Mouse (Mus musculus): ENCODE measurements around the gene Adcy4. TPM values are rescaled to one million over a fixed set of nuclear protein-coding genes. Genes with fewer than 3 reads are reported as not detected.

Adcy4 gene
- 8.0 and 9.3 TPM in 2 replicates for polyA plus RNA-seq (2012; rRNA removed)

DNA sequence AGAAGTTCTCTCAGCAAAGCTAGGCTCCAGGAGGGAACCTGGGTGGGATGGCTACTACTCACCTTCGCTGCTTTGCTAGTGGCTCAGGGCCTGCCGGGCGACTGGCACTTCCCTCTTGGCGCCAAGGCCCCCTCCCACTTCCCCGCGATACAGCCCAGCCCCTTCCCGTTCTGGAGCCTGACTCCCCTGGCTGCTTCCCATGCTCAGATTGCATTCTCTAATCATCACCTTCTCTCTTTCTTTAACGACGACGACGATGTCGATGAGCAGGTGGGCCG is at the start of gene Adcy4:
Gene Adcy4, minus strand, starts transcription at position 138 of the 278 bp plus-strand sequence.

DNA sequence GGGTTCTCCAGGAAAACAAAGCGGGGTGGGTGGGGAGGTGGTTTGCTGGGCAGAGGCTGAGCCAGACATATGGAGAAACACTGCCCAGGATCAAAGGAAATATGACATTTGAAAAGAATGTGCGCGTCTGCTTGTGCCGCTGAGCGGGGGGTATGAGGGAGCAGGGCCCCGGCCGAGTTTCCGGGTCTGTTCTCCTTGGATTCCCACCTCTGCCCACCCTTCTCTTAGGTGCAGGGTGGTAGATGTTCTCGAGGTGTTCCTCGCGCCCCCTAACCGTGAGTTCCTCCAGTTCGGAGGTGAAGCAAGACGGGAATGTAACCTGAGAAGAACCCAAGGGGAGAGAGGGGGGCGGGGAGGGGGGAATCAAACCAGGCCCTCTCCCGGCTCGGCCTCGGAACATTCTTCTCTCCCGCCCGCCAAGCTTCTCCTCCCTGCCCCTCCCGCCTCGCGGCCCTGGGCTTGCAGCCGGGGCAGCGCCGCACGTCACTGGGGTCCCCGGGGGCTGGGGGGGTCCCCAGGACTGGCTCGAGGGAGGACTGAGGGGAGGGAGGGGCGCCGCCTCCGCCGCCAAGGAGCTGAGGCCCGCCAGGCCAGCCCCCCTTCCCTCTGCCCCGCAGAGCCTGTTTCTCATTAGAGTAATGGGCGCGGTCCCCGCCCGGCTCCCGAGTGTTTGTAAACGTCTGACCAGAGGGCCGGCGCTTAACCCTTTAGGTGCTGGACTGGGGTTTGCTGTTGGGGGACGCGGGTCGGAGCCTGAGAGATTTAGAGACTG is 39.3 kb upstream of the Adcy4 start, which contains the start of gene Nfatc4:
Gene Nfatc4, plus strand, starts transcription at position 154 of the 772 bp plus-strand sequence.

DNA sequence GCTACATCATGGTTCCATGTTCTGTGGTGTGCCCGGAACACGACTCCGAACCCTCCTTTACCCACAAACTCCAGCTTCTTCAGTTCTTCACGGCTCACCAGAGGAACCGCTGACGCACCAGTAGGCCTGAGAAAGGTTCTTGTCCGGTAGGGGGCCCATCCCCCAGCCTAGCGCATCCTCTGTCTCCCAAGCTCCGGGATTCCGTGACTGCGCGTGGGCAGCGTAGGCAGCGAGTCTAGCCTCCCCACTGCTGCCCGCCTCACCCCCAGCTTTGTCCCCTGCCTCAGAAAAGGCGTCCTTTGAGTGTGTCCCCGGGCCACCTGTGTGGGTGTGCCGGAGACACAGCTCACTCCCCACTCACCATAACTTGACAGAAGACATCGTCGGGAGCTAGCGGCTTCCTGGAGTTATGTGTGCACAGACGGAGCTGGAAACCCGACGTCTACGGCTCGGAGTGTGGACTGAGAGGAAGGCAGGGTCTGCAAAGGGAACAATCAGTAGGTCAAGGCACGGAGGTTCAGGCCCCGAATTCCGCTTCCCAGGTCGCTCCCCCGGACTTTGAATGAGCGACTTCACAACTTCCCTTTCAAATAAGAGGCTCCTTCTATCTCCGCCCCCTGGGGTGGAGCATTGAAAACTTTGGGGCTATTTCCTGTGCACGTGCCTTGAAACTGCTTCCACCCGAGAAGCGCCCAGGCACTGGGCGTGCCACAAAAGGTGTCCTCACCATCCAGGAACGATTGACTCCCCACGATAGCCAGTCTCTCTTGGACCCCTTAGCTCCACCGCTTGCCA is 4.6 kb upstream of the Adcy4 start, which contains the start of gene Ripk3:
Gene Ripk3, minus strand, starts transcription at position 610 of the 795 bp plus-strand sequence.

DNA sequence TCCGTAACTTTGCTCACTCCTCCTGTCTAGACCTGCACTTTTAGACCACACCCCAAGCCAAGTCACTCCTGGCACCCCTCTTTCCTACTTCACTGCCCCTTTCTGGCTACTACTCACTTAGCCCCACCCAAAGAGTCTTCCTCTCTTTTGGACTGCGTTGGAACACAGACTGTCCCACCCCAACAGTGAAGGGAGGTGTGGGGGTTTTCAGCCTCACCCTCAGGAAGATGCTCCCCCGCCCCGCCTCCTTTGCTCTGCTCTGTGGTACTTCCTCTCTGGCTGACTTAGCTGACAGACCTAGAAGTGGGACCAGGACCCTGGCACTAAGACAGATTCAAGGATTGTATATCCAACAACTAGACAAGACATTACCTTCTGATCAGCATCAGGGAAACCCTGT is 18.2 kb downstream of the Adcy4 start, which contains the start of gene Ltb4r1:
Gene Ltb4r1, plus strand, starts transcription at position 267 of the 400 bp plus-strand sequence.

DNA sequence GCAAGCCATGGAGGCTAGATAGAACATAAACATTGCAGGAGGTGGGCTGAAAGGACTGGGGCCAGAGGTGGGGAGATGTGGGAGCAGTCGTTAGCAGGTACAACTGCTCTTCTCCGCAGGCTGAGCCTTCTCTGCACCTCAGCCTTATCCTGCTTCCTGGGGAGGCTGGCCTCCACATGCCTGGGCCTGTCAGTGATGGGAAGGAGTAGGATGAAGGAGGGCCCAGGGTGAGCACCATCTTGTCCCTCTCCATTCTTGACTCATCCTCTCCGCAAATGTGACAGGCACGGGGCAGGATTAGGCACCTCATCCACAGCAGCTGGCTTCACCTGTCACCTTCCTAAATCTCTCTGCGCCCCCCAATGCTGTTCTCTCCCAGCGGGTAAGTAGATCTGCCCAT is 22.7 kb downstream of the Adcy4 start, which contains the start of gene Ltb4r2:
Gene Ltb4r2, plus strand, starts transcription at position 266 of the 400 bp plus-strand sequence.

DNA sequence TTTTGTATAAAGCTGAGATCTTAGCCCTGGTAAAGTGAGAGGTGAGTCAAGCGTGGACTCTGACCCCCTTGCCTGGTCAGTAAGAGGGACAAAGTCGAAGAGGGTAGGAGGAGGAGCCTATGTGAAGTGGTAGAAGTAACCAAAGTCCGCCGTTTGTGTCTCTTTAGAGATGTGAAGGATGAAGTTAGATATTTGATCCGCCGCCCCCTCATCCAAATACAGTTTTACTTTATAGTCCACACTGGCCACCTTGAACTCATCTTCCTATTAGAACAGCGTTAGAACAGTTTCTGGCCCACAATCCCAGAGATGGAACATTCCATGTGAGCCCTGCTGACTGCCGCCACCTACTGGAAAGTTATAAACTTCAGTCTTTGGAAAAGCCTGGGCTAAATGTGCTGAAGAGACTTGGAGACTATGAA is 25.5 kb downstream of the Adcy4 start, which contains the start of gene Cideb:
Gene Cideb, minus strand, starts transcription at position 96 of the 422 bp plus-strand sequence.

DNA sequence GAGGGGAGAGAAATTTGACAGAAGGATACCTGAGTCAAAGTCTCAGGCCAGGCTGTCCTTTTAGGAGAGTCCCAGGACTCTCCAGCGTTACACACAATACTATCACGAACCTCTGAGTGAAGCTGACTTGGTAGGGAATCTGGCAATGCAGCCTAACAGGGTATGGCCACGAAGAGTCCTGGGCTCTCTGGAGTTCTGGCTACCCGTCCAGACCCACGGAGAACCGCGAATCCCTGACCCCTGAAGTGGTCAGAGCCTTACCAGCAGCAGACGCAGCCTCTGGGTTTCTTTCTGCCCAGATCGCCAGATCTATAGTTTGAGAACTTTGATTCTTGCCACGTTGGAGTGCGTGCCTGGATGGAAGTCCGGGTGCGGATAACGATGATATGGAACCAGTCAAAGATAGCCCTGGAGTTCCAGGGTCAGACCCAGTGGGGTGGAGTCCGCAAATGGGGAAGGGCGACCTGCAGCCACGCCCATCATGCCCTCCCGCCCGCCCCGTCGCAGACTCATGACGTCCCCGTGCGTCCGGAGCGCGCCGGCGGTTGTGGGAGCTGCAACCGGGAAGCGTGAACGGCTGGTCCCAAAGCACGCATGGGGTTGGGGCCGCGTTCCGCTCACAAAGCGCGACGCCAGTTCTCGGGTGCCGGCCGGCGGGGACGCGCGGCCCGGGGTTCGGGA is 38.6 kb downstream of the Adcy4 start, which contains the start of the genes Dhrs1 and Nop9:
Gene Dhrs1, minus strand, starts transcription at position 511 of the 681 bp plus-strand sequence.
Gene Nop9, plus strand, starts transcription at position 514 of the 681 bp plus-strand sequence.

DNA sequence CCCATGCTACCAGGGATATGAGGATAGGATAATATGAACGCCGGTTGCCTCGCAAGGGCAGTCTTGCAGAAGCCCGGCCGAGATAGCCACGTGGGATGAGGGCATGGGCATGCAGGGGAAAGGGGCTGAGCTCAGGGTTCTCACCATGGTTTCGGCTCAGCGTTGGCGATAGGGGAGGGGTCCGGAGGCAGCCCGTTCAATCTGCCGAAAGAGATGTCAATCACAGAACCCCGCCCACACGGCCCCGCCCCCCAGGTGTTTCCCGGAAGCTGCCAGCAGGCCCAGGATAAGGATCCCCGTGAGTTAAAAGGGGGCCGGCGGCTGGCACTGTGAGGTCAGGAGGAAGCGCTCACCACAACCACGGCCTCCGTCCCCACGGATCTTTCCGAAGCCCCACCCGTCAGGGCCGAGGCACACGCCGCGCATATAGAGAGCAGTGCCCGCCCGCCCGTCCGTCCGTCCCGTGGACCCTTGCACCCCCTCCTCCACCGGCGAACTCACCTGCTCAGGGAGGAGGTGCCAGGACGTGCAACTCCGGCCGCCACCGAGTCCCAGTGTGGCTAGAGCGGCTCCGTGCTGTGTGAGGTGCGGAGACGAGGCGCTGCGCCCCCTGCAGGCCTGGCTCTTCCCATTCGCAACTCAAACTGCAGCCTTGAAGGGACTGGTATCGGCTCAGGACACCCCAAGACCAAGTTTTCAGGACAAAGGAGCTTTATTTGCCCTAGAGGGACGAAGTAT is 62.0 kb downstream of the Adcy4 start, which contains the start of gene Rabggta:
Gene Rabggta, minus strand, starts transcription at position 564 of the 738 bp plus-strand sequence.

Other genes starting within 250 kb of the Adcy4 start
- gene Pck2, start 243.8 kb downstream of the Adcy4 start, polyA plus RNA-seq (2012; rRNA removed), result 9.6 and 12.0 TPM in 2 replicates
- gene Dcaf11, start 224.1 kb downstream of the Adcy4 start, polyA plus RNA-seq (2012; rRNA removed), result 34.1 and 39.6 TPM in 2 replicates
- gene A730061H03Rik, start 223.7 kb downstream of the Adcy4 start, polyA plus RNA-seq (2012; rRNA removed), result 0.36 and 0.43 TPM in 2 replicates
- gene Fitm1, start 208.5 kb downstream of the Adcy4 start, polyA plus RNA-seq (2012; rRNA removed), result 5.4 and 7.6 TPM in 2 replicates
- gene Psme1, start 206.0 kb downstream of the Adcy4 start, polyA plus RNA-seq (2012; rRNA removed), result 18.6 and 20.4 TPM in 2 replicates
- 8.2 and 12.0 TPM in 2 replicates for gene Emc9, start 198.8 kb downstream of the Adcy4 start, polyA plus RNA-seq (2012; rRNA removed)
- gene Psme2, start 193.0 kb downstream of the Adcy4 start, polyA plus RNA-seq (2012; rRNA removed), result 20.5 and 26.3 TPM in 2 replicates
- gene Rnf31, start 192.4 kb downstream of the Adcy4 start, polyA plus RNA-seq (2012; rRNA removed), result 14.6 and 15.8 TPM in 2 replicates
- 20.0 and 20.2 TPM in 2 replicates for gene Irf9, start 180.5 kb downstream of the Adcy4 start, polyA plus RNA-seq (2012; rRNA removed)
- 4.1 and 5.4 TPM in 2 replicates for gene Rec8, start 166.1 kb downstream of the Adcy4 start, polyA plus RNA-seq (2012; rRNA removed)
- gene Ipo4, start 148.1 kb downstream of the Adcy4 start, polyA plus RNA-seq (2012; rRNA removed), result 31.9 and 34.9 TPM in 2 replicates
- gene Gm49378, start 146.2 kb downstream of the Adcy4 start, polyA plus RNA-seq (2012; rRNA removed), result 8.5 and 8.6 TPM in 2 replicates
- gene Tm9sf1, start 140.3 kb downstream of the Adcy4 start, polyA plus RNA-seq (2012; rRNA removed), result 55.0 and 58.0 TPM in 2 replicates
- gene Tssk4, start 133.9 kb downstream of the Adcy4 start, polyA plus RNA-seq (2012; rRNA removed), result 0.38 and 0.49 TPM in 2 replicates
- 6.8 and 7.4 TPM in 2 replicates for gene Mdp1, start 123.6 kb downstream of the Adcy4 start, polyA plus RNA-seq (2012; rRNA removed)
- gene Gmpr2, start 112.2 kb downstream of the Adcy4 start, polyA plus RNA-seq (2012; rRNA removed), result 3.7 and 4.7 TPM in 2 replicates
- gene Nedd8, start 112.0 kb downstream of the Adcy4 start, polyA plus RNA-seq (2012; rRNA removed), result 167 and 187 TPM in 2 replicates
- 3.1 and 4.4 TPM in 2 replicates for gene Tinf2, start 102.3 kb downstream of the Adcy4 start, polyA plus RNA-seq (2012; rRNA removed)
- 29.4 and 45.8 TPM in 2 replicates for gene Tgm1, start 70.2 kb downstream of the Adcy4 start, polyA plus RNA-seq (2012; rRNA removed)
- 24.3 and 27.3 TPM in 2 replicates for gene Rabggta, start 61.8 kb downstream of the Adcy4 start, polyA plus RNA-seq (2012; rRNA removed)
- gene Dhrs1, start 38.4 kb downstream of the Adcy4 start, polyA plus RNA-seq (2012; rRNA removed), result 50.3 and 51.5 TPM in 2 replicates
- 5.8 and 6.9 TPM in 2 replicates for gene Nop9, start 38.4 kb downstream of the Adcy4 start, polyA plus RNA-seq (2012; rRNA removed)
- 16.4 and 17.4 TPM in 2 replicates for gene Cideb, start 25.6 kb downstream of the Adcy4 start, polyA plus RNA-seq (2012; rRNA removed)
- 5.8 and 10.2 TPM in 2 replicates for gene Ltb4r2, start 22.7 kb downstream of the Adcy4 start, polyA plus RNA-seq (2012; rRNA removed)
- gene Ltb4r1, start 18.1 kb downstream of the Adcy4 start, polyA plus RNA-seq (2012; rRNA removed), result 5.6 and 10.4 TPM in 2 replicates
- 16.6 and 17.9 TPM in 2 replicates for gene Ripk3, start 4.8 kb upstream of the Adcy4 start, polyA plus RNA-seq (2012; rRNA removed)
- 13.1 and 15.8 TPM in 2 replicates for gene Nfatc4, start 39.0 kb upstream of the Adcy4 start, polyA plus RNA-seq (2012; rRNA removed)
- 1.7 and 2.3 TPM in 2 replicates for gene Nynrin, start 69.9 kb upstream of the Adcy4 start, polyA plus RNA-seq (2012; rRNA removed)
- 0.11 and 0.34 TPM in 2 replicates for gene Cbln3, start 100.3 kb upstream of the Adcy4 start, polyA plus RNA-seq (2012; rRNA removed)
- gene Khnyn, start 100.9 kb upstream of the Adcy4 start, polyA plus RNA-seq (2012; rRNA removed), result 13.9 and 14.7 TPM in 2 replicates
- 17.2 and 19.5 TPM in 2 replicates for gene Sdr39u1, start 116.2 kb upstream of the Adcy4 start, polyA plus RNA-seq (2012; rRNA removed)
- gene Cma1, start 160.6 kb upstream of the Adcy4 start, polyA plus RNA-seq (2012; rRNA removed), result 1.3 and 3.1 TPM in 2 replicates
- not detected in 2 replicates for gene Cma2, start 166.9 kb upstream of the Adcy4 start, polyA plus RNA-seq (2012; rRNA removed)
- gene Mcpt1, start 233.9 kb upstream of the Adcy4 start, polyA plus RNA-seq (2012; rRNA removed), result 16.9 and 47.6 TPM in 2 replicates
- not detected in 2 replicates for gene Mcpt9, start 246.4 kb upstream of the Adcy4 start, polyA plus RNA-seq (2012; rRNA removed)

Measured in stomach, adult 2 months (tissue).